8 mouse cellular contexts compared by ENCODE assay signal in the genomic region with DNA sequence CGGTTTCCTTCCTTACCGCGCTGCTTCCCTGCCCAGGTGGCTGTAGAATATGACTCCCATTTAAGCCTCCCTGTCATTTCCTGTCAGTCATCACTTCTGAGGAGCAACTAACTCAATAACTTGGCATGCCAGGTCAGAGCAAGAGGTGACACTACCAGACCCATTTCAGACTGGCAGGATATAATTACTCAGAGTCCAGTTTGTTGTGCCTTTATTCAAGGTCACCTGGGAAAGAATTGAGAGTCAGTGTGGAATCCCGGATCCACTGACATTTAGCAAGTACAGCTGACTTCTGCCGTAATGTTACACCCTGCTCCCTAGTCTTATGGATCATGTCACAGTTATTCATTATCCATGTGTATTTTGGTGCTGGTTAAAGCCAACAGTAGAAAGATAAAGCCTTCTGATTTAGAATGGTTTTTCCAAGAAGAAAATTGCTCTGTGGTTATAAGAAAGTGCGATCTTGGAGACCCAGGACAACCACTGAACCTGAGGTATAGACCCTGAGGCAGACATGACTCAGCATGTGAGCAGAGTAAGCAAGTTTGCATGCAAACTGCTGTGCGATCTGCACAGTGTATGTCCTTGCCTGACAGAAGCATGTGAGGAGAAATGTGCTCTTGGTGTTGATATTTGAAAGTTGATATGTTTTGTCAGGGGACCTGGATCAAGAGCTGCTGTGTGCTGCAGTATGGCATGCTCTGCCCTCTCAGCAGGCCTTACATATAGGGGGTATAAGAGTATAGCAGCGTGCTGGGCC. TPM values are rescaled to one million over a fixed set of nuclear protein-coding genes. Genes with fewer than 3 reads are reported as not detected.
DNase-seq lines count a peak whose midpoint lies in the region; ATAC-seq and TF ChIP-seq lines count a peak whose summit lies in the region.

No protein-coding gene starts in this region.

- no peak for DNase-seq in ES-E14 (ENCODE audit: low read depth, low spot score)
- no peak for DNase-seq in cerebellum, postnatal 36 days
- DNase-seq in layer of hippocampus, adult 8-10 months (ENCODE audit: low spot score in 2 of 2) = no peak

- WGBS in forebrain, embryonic 13.5 days = 65% methylated on average over 8 of the region's 8 CpGs
- WGBS in limb, embryonic 13.5 days = 46% methylated on average over 8 of the region's 8 CpGs
- 50% methylated on average over 8 of the region's 8 CpGs for WGBS in stomach, embryonic 14.5 days

- peak overlapping the region; percentile 84 for H3K4me2 ChIP-seq in forebrain, embryonic 13.5 days
- peak overlapping the region; percentile 86 for H3K4me2 ChIP-seq in limb, embryonic 13.5 days (replicated peaks)
- H3K4me2 ChIP-seq in stomach, embryonic 14.5 days (replicated peaks; ENCODE audit: low read depth, low read length) = peak overlapping the region; percentile 57

- no peak overlapping the region for H3K27ac ChIP-seq in ES-E14 (ENCODE audit: insufficient read depth, low read depth, low read length, poor library complexity, severe bottlenecking)
- H3K27ac ChIP-seq in forebrain, embryonic 13.5 days = no peak overlapping the region
- no peak overlapping the region for H3K27ac ChIP-seq in limb, embryonic 13.5 days
- no peak overlapping the region for H3K27ac ChIP-seq in stomach, embryonic 14.5 days (ENCODE audit: low read length)

- ATAC-seq in erythroblast, adult 5-6 weeks (replicated peaks; ENCODE audit: low FRiP score, poor library complexity, severe bottlenecking) = no peak
- ATAC-seq in forebrain, embryonic 13.5 days = no peak
- no peak for ATAC-seq in limb, embryonic 13.5 days (ENCODE audit: low FRiP score, low read depth)
- ATAC-seq in stomach, embryonic 14.5 days (ENCODE audit: insufficient number of reproducible peaks, insufficient read depth, low FRiP score, low read depth) = no peak

- H3K27me3 ChIP-seq in erythroblast, embryonic 14.5 days (ENCODE audit: control insufficient read depth) = no peaks in the 10 kb centered on the region
- no peaks in the 10 kb centered on the region for H3K27me3 ChIP-seq in forebrain, embryonic 13.5 days
- 0 out of 2 replicates have a peak, but pooled peaks cover 5% of the 10 kb centered on the region for H3K27me3 ChIP-seq in limb, embryonic 13.5 days
- no peaks in the 10 kb centered on the region for H3K27me3 ChIP-seq in stomach, embryonic 14.5 days (ENCODE audit: control insufficient read depth, insufficient read depth, low read length)

- H3K4me3 ChIP-seq in erythroblast, embryonic 14.5 days (replicated peaks) = peak overlapping the region; percentile 65
- peak overlapping the region; percentile 86 to 94 for H3K4me3 ChIP-seq in ES-E14 (ENCODE audit: insufficient read depth in 1 of 2, low read depth in 1 of 2, low read length in 2 of 2, poor library complexity in 1 of 2, severe bottlenecking in 1 of 2)
- H3K4me3 ChIP-seq in forebrain, embryonic 13.5 days = peak overlapping the region; percentile 67
- peak overlapping the region; percentile 74 for H3K4me3 ChIP-seq in limb, embryonic 13.5 days
- H3K4me3 ChIP-seq in stomach, embryonic 14.5 days (ENCODE audit: low read depth, low read length) = peak overlapping the region; percentile 71

- in situ Hi-C loops in ES-E14 (cut with MboI; ENCODE audit: low sequenced_read_pairs in 2 of 2, unreplicated experiment in 2 of 2) = no loop called here

- peaks cover 2% of the 10 kb centered on the region; the same call in 1 of the 2 replicates for H3K36me3 ChIP-seq in erythroblast, embryonic 14.5 days (ENCODE audit: control insufficient read depth)
- no peaks in the 10 kb centered on the region for H3K36me3 ChIP-seq in ES-E14 (ENCODE audit: control insufficient read depth, insufficient read depth, low read length, poor library complexity, severe bottlenecking)
- no peaks in the 10 kb centered on the region for H3K36me3 ChIP-seq in forebrain, embryonic 13.5 days (ENCODE audit: poor library complexity, severe bottlenecking)
- H3K36me3 ChIP-seq in limb, embryonic 13.5 days = no peaks in the 10 kb centered on the region
- no peaks in the 10 kb centered on the region for H3K36me3 ChIP-seq in stomach, embryonic 14.5 days (ENCODE audit: control insufficient read depth, insufficient read depth, low read length)

- peak overlapping the region; percentile 93 for H3K9ac ChIP-seq in ES-E14 (ENCODE audit: insufficient read depth, low read depth, low read length, poor library complexity, severe bottlenecking)
- peak overlapping the region; percentile 5; the same call in 1 of the 2 replicates for H3K9ac ChIP-seq in forebrain, embryonic 13.5 days
- peak overlapping the region; percentile 76; the same call in 1 of the 2 replicates for H3K9ac ChIP-seq in limb, embryonic 13.5 days
- no peak overlapping the region for H3K9ac ChIP-seq in stomach, embryonic 14.5 days (replicated peaks; ENCODE audit: low read depth, low read length)

- peaks cover 56% of the 10 kb centered on the region for H3K4me1 ChIP-seq in erythroblast, embryonic 14.5 days (ENCODE audit: control insufficient read depth)
- H3K4me1 ChIP-seq in ES-E14 (ENCODE audit: control insufficient read depth in 2 of 2, insufficient read depth in 2 of 2, low read length in 2 of 2, poor library complexity in 1 of 2) = peaks cover 0 to 4% of the 10 kb centered on the region in 2 experiments; a peak in 2 of 4 replicates
- peaks cover 28% of the 10 kb centered on the region for H3K4me1 ChIP-seq in forebrain, embryonic 13.5 days
- peaks cover 23% of the 10 kb centered on the region for H3K4me1 ChIP-seq in limb, embryonic 13.5 days
- H3K4me1 ChIP-seq in stomach, embryonic 14.5 days (ENCODE audit: control insufficient read depth, insufficient read depth, low read length) = peaks cover 16% of the 10 kb centered on the region

- no peaks in the 10 kb centered on the region for H3K9me3 ChIP-seq in erythroblast, embryonic 14.5 days (ENCODE audit: control insufficient read depth, low read length)
- no peaks in the 10 kb centered on the region for H3K9me3 ChIP-seq in ES-E14 (ENCODE audit: control insufficient read depth, insufficient read depth, low read depth, low read length)
- no peaks in the 10 kb centered on the region for H3K9me3 ChIP-seq in forebrain, embryonic 13.5 days (replicated peaks)
- H3K9me3 ChIP-seq in limb, embryonic 13.5 days = no peaks in the 10 kb centered on the region
- no peaks in the 10 kb centered on the region for H3K9me3 ChIP-seq in stomach, embryonic 14.5 days (ENCODE audit: control insufficient read depth, low read depth, low read length)

TF ChIP-seq in ES-E14, 5 proteins besides CTCF, POLR2A, EP300 and RAD21:
- TF ChIP-seq ZC3H11A (IDR thresholded peaks at IDR 0.05; ENCODE audit: borderline replicate concordance, low read depth, low read length) = no peak
- TF ChIP-seq ZNF384 (IDR thresholded peaks at IDR 0.05; ENCODE audit: low read depth, low read length) = no peak
- peak; percentile 38; the same call in 1 of the 2 replicates for TF ChIP-seq MAFK (IDR thresholded peaks at IDR 0.05; ENCODE audit: insufficient read depth, low read depth, low read length)
- no peak for TF ChIP-seq HCFC1 (IDR thresholded peaks at IDR 0.05; ENCODE audit: borderline replicate concordance, insufficient read depth, low read length)
- TF ChIP-seq CHD2 (IDR thresholded peaks at IDR 0.05; ENCODE audit: low read depth, low read length) = no peak

RNA-seq across cellular contexts. Expression of gene Slc19a2, which starts 1.7 kb away (rescaled TPM):
- 0.07 and 0.36 TPM in 2 replicates for polyA plus RNA-seq in erythroblast, embryonic 14.5 days (2012)
- total RNA-seq in erythroblast, adult 5-6 weeks (2015; ENCODE audit: low replicate concordance) = 1.9 and 2.7 TPM in 2 replicates
- 1.8 and 3.8 TPM in 2 replicates for total RNA-seq in erythroblast, adult 5-6 weeks (2017; ENCODE audit: low replicate concordance)
- total RNA-seq in ES-E14 (2012; rRNA removed) = 93.3 and 151 TPM in 2 replicates
- polyA plus RNA-seq in forebrain, embryonic 13.5 days (2015; fragmentation: Nextera tagmentation; extraction: Ambion mirVana) = 7.2 and 7.7 TPM in 2 replicates
- polyA plus RNA-seq in limb, embryonic 13.5 days (2015; fragmentation: Nextera tagmentation; extraction: Ambion mirVana) = 7.7 and 8.6 TPM in 2 replicates
- 13.8 and 14.2 TPM in 2 replicates for polyA plus RNA-seq in stomach, embryonic 14.5 days (2014; fragmentation: Nextera tagmentation; extraction: Ambion mirVana)
- total RNA-seq in layer of hippocampus, adult 8-10 months (2022) = 10 to 100 TPM; 13.8 to 16.1 (median 14.2) TPM

RNA-seq across cellular contexts. Expression of gene Ccdc181, which starts 24.8 kb away (rescaled TPM):
- 0.07 and 0.22 TPM in 2 replicates for polyA plus RNA-seq in erythroblast, embryonic 14.5 days (2012)
- total RNA-seq in erythroblast, adult 5-6 weeks (2015; ENCODE audit: low replicate concordance) = 3.3 and 4.8 TPM in 2 replicates
- total RNA-seq in erythroblast, adult 5-6 weeks (2017; ENCODE audit: low replicate concordance) = 2.1 and 2.5 TPM in 2 replicates
- 3.1 and 4.1 TPM in 2 replicates for total RNA-seq in ES-E14 (2012; rRNA removed)
- polyA plus RNA-seq in forebrain, embryonic 13.5 days (2015; fragmentation: Nextera tagmentation; extraction: Ambion mirVana) = 17.3 and 18.5 TPM in 2 replicates
- 6.5 and 6.7 TPM in 2 replicates for polyA plus RNA-seq in limb, embryonic 13.5 days (2015; fragmentation: Nextera tagmentation; extraction: Ambion mirVana)
- polyA plus RNA-seq in stomach, embryonic 14.5 days (2014; fragmentation: Nextera tagmentation; extraction: Ambion mirVana) = 11.8 and 12.2 TPM in 2 replicates
- total RNA-seq in layer of hippocampus, adult 8-10 months (2022) = 10 to 100 TPM; 18.5 to 22.8 (median 22.0) TPM

RNA-seq across cellular contexts. Expression of gene Nme7, which starts 53.4 kb away (rescaled TPM):
- 0.14 and 0.27 TPM in 2 replicates for polyA plus RNA-seq in erythroblast, embryonic 14.5 days (2012)
- total RNA-seq in erythroblast, adult 5-6 weeks (2015; ENCODE audit: low replicate concordance) = 13.0 and 22.5 TPM in 2 replicates
- 12.0 and 14.9 TPM in 2 replicates for total RNA-seq in erythroblast, adult 5-6 weeks (2017; ENCODE audit: low replicate concordance)
- 28.3 and 32.8 TPM in 2 replicates for total RNA-seq in ES-E14 (2012; rRNA removed)
- polyA plus RNA-seq in forebrain, embryonic 13.5 days (2015; fragmentation: Nextera tagmentation; extraction: Ambion mirVana) = 42.1 and 44.8 TPM in 2 replicates
- 42.5 and 43.9 TPM in 2 replicates for polyA plus RNA-seq in limb, embryonic 13.5 days (2015; fragmentation: Nextera tagmentation; extraction: Ambion mirVana)
- 34.7 and 36.9 TPM in 2 replicates for polyA plus RNA-seq in stomach, embryonic 14.5 days (2014; fragmentation: Nextera tagmentation; extraction: Ambion mirVana)
- total RNA-seq in layer of hippocampus, adult 8-10 months (2022) = 10 to 100 TPM; 25.4 to 31.7 (median 28.6) TPM

RNA-seq across cellular contexts. Expression of gene Blzf1, which starts 56.7 kb away (rescaled TPM):
- 0.12 and 0.21 TPM in 2 replicates for polyA plus RNA-seq in erythroblast, embryonic 14.5 days (2012)
- 6.1 and 11.5 TPM in 2 replicates for total RNA-seq in erythroblast, adult 5-6 weeks (2015; ENCODE audit: low replicate concordance)
- total RNA-seq in erythroblast, adult 5-6 weeks (2017; ENCODE audit: low replicate concordance) = 3.2 and 11.4 TPM in 2 replicates
- 16.5 and 21.2 TPM in 2 replicates for total RNA-seq in ES-E14 (2012; rRNA removed)
- polyA plus RNA-seq in forebrain, embryonic 13.5 days (2015; fragmentation: Nextera tagmentation; extraction: Ambion mirVana) = 29.9 and 30.0 TPM in 2 replicates
- polyA plus RNA-seq in limb, embryonic 13.5 days (2015; fragmentation: Nextera tagmentation; extraction: Ambion mirVana) = 31.2 and 32.6 TPM in 2 replicates
- polyA plus RNA-seq in stomach, embryonic 14.5 days (2014; fragmentation: Nextera tagmentation; extraction: Ambion mirVana) = 25.6 and 26.7 TPM in 2 replicates
- 10 to 100 TPM; 21.5 to 24.6 (median 21.8) TPM for total RNA-seq in layer of hippocampus, adult 8-10 months (2022)

Comparison
In these comparisons a context has a peak if more than half of its experiments do, and no peak if none do; other contexts are left out.
1. RNA of gene Nme7, which starts 53.4 kb away (polyA plus RNA-seq): 42.5 to 43.9 TPM in limb, embryonic 13.5 days, 42.1 to 44.8 TPM in forebrain, embryonic 13.5 days and 34.7 to 36.9 TPM in stomach, embryonic 14.5 days; 0.14 to 0.27 TPM in erythroblast, embryonic 14.5 days; every median in the first group is over 10 times any median in the second.
2. Peak in every context shown above with its lines, with median percentiles within 50 percentile points of each other: H3K4me3 ChIP-seq and H3K4me2 ChIP-seq.